Mouse (Mus musculus) naive thymus-derived CD4-positive, alpha-beta T cell, adult 2 months (primary cell): Measurements from ENCODE around the gene Ppp1r1a.

Experiments
- DNase-seq: peaks from one replicate; pipeline ENCODE4 v3.0.0-alpha.2; 2011; ENCODE audit warnings: low read depth

The Ppp1r1a gene

GRCm38 (mm10) chr15:103514914-103515313 is 22.9 kb downstream of the Ppp1r1a start:
- DNase-seq = no peak

- DNase-seq = peak; percentile 26
Observed at GRCm38 (mm10) chr15:103514119-103514518, 23.7 kb downstream of the Ppp1r1a start.

DNA sequence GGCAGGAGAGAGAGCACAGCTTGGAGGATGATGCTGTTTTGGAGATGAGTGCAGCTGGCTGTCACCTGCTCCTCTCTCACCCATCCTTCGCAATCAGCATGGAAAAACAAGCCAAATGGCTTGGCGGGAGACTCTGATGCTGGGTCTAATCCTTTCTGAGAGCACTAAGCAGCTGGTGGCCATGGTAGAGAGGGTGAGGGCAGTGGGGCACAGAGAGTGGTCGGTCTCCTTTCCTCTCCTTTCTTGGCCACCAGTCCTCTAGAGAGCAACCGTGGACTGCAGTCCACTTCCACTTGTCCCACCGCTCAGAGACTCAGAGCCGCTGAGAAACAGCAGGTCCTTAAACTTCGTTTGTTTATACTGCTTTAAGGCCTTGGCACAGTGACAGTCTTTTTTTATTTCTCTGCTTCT is 24.2 kb downstream of the Ppp1r1a start:
- no peak for DNase-seq

- no peak for DNase-seq
Observed at GRCm38 (mm10) chr15:103511652-103512051, 26.2 kb downstream of the Ppp1r1a start.

- no peak for DNase-seq
Observed at GRCm38 (mm10) chr15:103509317-103509716, 28.5 kb downstream of the Ppp1r1a start.

DNA sequence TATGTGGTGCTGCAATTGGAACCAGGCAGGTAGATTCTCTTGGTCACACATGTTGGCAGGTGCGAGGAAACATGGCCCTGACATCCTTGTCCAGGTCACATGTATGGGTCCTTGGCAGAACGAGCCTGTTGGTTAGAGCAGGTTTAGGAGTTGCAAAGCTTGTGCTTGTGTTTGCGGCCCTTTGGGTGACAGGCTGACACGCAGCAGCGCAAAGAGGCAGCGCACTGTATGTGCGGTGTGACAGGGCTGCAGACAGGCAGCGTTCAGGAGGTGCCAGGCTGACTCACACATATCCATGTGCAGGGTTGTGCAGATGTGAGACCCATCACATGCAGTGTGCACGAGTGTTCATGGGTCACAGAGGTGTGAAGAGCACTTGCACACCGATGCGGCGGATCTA is 34.1 kb downstream of the Ppp1r1a start:
- peak; percentile 18 for DNase-seq

GRCm38 (mm10) chr15:103503251-103503600 is 34.6 kb downstream of the Ppp1r1a start:
- no peak for DNase-seq

DNA sequence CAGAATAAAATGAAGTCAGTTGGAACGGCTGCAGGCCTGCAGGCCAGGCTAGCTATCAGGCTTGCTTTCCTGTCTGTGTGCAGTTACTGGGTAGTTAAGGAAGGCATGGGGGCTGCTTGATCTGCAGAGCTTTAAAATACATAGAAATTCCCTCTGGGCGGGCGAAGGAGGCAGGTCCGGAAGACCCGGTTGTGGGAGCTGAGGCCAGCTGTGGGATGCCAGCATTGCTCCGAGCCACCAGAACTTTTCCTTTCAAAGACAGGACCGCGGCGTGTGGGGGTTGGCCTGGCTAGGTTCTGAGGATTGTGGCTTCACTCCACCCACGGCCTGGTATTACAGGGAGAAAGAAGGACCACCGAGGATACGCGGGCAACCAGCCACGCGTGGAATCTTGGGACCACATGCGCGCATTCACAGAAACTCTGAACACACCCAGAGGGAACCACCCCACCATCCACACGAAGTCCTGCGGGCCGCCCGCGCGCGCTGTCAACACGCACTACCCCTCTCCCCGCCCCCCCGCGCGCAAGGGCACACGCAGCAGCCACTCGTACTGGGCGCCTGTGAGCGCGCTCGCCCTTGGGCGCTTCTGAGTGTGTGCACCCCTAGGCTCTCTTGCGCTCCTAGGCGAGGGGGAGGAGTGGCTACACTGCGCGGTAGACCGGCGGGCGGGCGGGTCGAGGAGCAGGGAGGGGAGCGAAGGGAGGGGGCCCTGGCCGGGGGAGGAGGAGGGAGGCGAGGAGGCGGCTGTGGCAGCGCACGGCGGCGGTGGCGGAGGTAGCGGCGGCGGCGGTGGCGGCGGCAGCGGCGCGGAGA is 35.2 kb downstream of the Ppp1r1a start, which contains the start of gene Pde1b:
TSS of gene Pde1b (plus strand) at position 600 of the 816 bp plus-strand sequence.
- DNase-seq = peak; percentile 68

DNA sequence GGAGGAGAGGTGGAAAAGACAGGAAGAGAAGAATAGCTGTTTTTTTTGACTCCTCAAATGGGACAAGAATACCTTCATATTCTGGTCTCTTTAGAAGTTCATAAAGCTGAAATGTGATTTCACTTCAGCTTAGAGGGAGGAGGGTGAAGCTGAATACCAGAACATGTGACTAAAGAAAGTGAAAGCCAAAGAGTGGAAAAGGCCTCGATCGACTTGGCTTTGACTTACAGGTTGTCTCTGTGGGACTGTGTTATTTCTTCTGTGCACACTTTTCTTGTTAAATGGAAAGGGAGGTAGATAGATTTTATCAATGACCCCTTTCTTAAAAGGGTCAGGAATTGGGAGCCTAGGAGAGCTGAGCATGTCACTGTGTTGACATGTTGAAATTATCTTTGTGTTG is 36.6 kb downstream of the Ppp1r1a start:
- DNase-seq = peak; percentile 25

- no peak for DNase-seq
Observed at GRCm38 (mm10) chr15:103500723-103501122, 37.1 kb downstream of the Ppp1r1a start.

GRCm38 (mm10) chr15:103498157-103498556 is 39.6 kb downstream of the Ppp1r1a start:
- no peak for DNase-seq

- no peak for DNase-seq
Observed at GRCm38 (mm10) chr15:103496204-103497140, 41.3 kb downstream of the Ppp1r1a start.

DNA sequence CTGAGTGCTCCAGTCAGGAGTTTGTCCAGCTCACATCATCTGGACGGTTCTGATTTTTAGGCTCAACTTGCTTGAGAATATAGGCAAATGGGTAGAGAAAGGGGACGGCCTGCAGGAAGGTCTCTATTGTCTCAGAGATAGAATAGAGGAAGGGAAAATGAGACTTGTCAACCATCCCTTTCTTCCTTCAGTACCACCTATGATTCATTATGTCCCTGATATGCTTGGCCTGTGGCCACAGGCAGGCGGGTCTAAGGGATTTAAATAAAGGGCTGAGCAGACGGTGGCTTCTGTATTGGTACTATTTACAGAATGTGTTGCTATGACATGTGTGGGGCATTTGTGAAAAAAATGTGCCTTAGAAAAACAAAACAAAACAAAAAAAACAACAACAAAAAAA is 49.5 kb downstream of the Ppp1r1a start:
- DNase-seq = no peak

- no peak for DNase-seq
Observed at GRCm38 (mm10) chr15:103486658-103487057, 51.1 kb downstream of the Ppp1r1a start.

DNA sequence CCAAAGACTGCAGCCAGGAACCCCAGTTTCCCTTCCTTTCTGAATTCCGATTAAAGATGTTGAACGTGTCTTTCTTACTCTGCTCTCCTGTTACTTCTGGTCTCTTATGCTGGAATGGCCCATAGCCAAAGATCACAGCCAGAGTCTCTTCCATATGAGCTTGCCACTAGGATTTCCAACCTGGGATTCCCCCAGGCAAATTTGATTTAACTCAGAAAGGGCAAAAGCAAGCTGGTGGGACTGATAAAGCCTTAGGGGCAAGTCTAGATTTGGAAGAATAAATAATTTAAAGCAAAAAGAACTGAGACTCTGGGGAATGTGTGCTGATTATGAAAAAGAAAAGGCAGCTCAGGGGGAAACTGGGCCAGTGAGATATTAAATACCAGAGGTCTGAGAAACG is 52.7 kb downstream of the Ppp1r1a start:
- no peak for DNase-seq

DNA sequence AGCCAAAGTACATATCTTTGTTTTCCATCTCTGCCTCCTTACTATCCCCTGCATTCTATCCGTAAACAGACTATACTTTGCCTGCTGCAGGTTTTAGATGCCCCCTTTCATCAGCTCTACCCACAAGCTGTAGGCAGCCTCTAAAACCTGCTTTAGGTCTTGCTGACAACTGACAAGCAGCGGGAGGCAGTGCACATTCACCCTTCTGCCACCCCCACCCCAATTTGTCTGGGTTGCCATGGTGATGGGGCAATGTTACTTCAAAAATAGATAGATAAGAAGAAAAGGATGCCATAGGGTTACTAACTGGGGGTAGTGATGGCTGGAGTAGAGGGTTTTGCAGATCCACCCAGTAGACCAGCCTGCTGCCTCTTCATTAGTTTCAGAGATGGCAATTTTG is 53.3 kb downstream of the Ppp1r1a start:
- DNase-seq = no peak

DNA sequence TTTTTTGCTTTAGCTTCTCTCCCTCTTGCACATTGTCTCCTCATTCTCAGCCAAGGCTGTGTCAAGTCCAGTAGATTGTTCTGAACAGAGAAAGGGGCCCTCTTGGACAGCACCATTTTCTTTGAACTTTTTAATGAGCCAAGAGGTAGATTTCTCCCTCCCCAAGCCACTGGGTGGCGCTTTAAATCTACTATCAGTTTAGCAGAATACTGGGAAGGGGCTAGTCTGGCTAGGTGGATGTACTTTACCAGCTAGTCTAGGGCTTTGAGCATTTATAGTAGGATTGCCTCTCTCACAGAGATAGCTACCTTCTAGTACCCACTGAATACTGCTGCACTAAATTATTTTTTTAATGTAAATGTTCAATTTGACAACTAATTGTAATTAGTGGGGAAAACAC is 55.3 kb downstream of the Ppp1r1a start:
- DNase-seq = no peak
